Mouse (Mus musculus): ENCODE data around the gene Nedd9.

- TF ChIP-seq CTCF (IDR thresholded peaks at IDR 0.05; ENCODE audit: low read depth, low read length) (no peak), EP300 (IDR thresholded peaks at IDR 0.05; ENCODE audit: insufficient read depth, low read depth, low read length) (no peak), POLR2A (IDR thresholded peaks at IDR 0.05; ENCODE audit: insufficient read depth, low read length) (no peak)
Measured at GRCm38 (mm10) chr13:41524208-41524607, 37.0 kb upstream of the Nedd9 start.

Measured in ES-Bruce4 (cell line).